Mouse (Mus musculus): Measurements from ENCODE around the gene Dusp9.

GRCm38 (mm10) chrX:73639901-73640469, 766 bp downstream of the Dusp9 start:
- no peak for TF ChIP-seq ZNF384 (IDR thresholded peaks at IDR 0.05; ENCODE audit: low read depth, low read length)
- TF ChIP-seq ZC3H11A (IDR thresholded peaks at IDR 0.05; ENCODE audit: borderline replicate concordance, low read depth, low read length) = no peak
- TF ChIP-seq MAFK (IDR thresholded peaks at IDR 0.05; ENCODE audit: insufficient read depth, low read depth, low read length) = no peak
- TF ChIP-seq HCFC1 (IDR thresholded peaks at IDR 0.05; ENCODE audit: borderline replicate concordance, insufficient read depth, low read length) = no peak
- no peak for TF ChIP-seq CHD2 (IDR thresholded peaks at IDR 0.05; ENCODE audit: low read depth, low read length)

Measured in ES-E14 (cell line).